Mouse (Mus musculus) bone marrow, adult 2 months (tissue): Measurements from ENCODE around the gene Gramd1b.

Experiments used
- CTCF ChIP-seq: fragments of 200-500 bp; IDR thresholded peaks from 2 replicates; pipeline ENCODE4 v1.5.1; 2011; ENCODE audit warnings: low read length, control low read depth; ENCODE audit not compliant: control insufficient read depth, insufficient read depth
- POLR2A ChIP-seq: fragments of 200-500 bp; IDR thresholded peaks from 2 replicates; pipeline ENCODE4 v1.6.1; 2011; ENCODE audit warnings: low read depth, mild to moderate bottlenecking, control low read depth, low read length, borderline replicate concordance; ENCODE audit not compliant: control insufficient read depth

- TF ChIP-seq CTCF, result no peak
- TF ChIP-seq POLR2A, result no peak
Observed at GRCm38 (mm10) chr9:40391359-40391758, 139.8 kb downstream of the Gramd1b start.
